Mouse (Mus musculus): ENCODE results near the gene Fut7.

- TF ChIP-seq CTCF (IDR thresholded peaks at IDR 0.05; ENCODE audit: extremely low read depth, insufficient read length, insufficient replicate concordance, low read depth, low read length) (peak; percentile 65; the same call in 1 of the 2 replicates), POLR2A (IDR thresholded peaks at IDR 0.05; ENCODE audit: low read depth, low read length) (no peak)
These were observed 1.2 kb upstream of the Fut7 start for GRCm38 (mm10) chr2:25421896-25422295.

Measured in small intestine, adult 2 months (tissue).